Mouse (Mus musculus): ENCODE results near the gene Hcfc1r1. TPM values are rescaled to one million over a fixed set of nuclear protein-coding genes. Genes with fewer than 3 reads are reported as not detected.

Hcfc1r1 gene
- polyA plus RNA-seq (2012; rRNA removed) = 82.1 and 90.1 TPM in 2 replicates

GRCm38 (mm10) chr17:23673424-23674073, at the start of gene Hcfc1r1, which contains the start of gene Thoc6:
Gene Hcfc1r1, plus strand, starts transcription at chr17:23673596.
Gene Thoc6, minus strand, starts transcription at chr17:23673882.

GRCm38 (mm10) chr17:23644613-23645495, 28.5 kb upstream of the Hcfc1r1 start, which contains the start of gene Mmp25:
Gene Mmp25, minus strand, starts transcription at chr17:23645277.

DNA sequence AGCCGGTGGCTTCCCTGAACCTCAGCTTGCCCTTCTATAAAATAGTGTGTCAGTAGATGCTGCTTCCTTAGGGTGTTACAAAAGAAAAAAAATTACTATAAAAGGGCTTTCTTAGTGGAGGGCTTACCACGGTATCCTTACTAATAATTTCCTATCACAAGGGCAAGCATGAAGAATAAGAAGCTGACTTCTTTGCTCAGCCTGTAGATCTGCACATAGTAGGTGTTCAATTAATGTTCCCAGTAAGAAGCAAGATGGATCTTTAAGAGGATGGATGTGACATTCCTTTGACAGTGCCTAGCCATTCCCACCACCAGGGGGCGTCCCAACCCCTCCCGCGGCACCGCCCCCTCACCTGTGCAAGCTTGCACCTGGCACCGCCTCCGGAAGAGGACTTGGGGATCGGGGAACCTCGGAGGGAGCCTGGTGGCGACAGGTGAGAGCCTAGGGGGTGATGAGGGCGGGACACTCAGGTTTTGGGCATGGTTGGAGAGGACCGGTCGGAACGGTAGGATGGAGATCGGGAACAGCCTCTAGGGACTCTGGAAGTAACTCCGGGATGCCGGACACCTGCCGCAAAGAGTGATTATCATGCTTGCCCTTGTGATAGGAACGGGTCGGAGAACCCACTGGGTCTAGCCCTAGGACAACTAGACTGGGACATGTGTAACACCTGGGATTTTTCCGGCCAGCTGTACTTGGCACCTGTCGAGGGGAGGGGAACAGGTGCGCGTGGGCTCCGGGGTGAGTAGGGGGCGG, 13.1 kb upstream of the Hcfc1r1 start, which contains the start of gene Bicdl2:
Gene Bicdl2, plus strand, starts transcription at position 390 of the 759 bp plus-strand sequence.

GRCm38 (mm10) chr17:23677236-23677679, 3.9 kb downstream of the Hcfc1r1 start, which contains the start of gene Tnfrsf12a:
Gene Tnfrsf12a, minus strand, starts transcription at chr17:23677468.

DNA sequence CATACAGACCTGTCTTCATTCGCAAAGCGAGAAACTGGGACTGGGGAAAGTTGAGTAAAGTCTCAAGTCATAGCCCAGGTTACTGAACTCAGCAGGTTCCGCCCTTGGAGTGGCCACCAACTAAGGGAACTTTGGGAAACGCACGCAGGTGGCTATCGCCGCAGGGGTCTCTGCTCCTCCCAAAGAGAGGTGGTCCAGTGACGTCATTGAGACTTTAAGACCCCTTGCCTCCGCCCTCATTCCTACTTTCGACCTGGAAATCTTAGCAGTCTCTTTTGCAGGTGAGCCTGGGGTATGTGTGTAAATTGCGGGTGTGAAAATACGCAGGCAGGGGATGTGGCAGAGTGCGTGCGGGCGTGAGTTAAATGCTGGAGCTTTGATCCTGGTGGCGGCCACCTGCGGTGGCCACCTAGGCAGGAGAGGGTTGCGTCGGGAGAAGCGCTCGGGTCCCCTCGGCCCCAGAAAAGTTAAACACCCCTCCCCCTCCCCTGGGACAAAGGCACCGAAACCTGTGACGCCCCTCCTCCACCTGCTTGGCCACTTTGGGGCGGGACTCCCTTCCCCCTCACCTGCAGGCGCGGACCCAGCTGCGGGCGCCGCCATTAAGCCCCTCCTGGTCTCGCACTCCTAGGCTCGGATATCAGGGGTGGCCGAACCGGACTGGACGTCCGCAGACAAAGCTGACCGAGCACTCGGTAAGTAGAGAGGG, 5.9 kb downstream of the Hcfc1r1 start, which contains the start of gene Cldn6:
Gene Cldn6, plus strand, starts transcription at position 123 of the 709 bp plus-strand sequence.

GRCm38 (mm10) chr17:23683856-23684672, 10.7 kb downstream of the Hcfc1r1 start, which contains the start of gene Cldn9:
Gene Cldn9, minus strand, starts transcription at chr17:23684026.

DNA sequence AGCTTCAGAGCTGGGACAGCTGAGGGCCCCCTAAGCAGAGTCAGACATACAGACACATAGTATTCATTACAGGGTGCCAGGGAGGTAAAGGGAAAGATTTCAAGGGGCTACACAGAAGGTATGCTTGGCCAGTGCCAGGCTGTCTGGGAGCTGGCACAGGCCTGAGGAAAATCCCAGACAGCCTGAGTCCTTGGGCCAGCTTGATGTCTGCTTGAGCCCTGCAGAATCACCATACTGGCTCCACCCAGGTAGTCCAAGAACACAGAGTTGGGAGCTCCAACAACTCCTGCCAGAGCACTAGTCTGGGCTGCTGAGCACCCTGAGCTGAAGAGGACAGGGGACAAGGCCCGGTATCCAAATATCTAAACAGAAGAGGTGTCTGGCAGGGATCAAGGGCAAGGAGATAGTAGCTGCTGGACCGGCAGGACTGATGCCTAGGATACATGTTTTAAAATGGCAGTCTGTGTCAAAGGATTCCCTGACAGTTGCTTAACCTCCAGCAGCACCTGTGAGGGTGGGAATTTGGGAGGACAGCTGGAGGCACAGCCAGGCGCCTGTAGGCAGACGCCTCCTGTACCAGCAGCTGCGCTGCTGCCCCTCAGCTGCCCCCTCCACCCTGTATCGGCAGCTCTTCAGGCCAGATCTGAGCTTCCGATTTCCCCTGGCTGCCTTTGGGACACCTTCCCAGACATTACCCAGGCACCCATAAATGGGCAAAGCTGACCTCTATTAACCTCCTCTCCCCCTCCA, 49.2 kb downstream of the Hcfc1r1 start, which contains the start of gene 1520401A03Rik:
Gene 1520401A03Rik, minus strand, starts transcription at position 408 of the 750 bp plus-strand sequence.

Other genes starting within 250 kb of the Hcfc1r1 start
- not detected in 2 replicates for gene Vmn2r117, start 193.9 kb upstream of the Hcfc1r1 start, polyA plus RNA-seq (2012; rRNA removed)
- gene Zfp213, start 109.4 kb upstream of the Hcfc1r1 start, polyA plus RNA-seq (2012; rRNA removed) = 14.3 and 16.1 TPM in 2 replicates
- 41.5 and 42.5 TPM in 2 replicates for gene Zfp13, start 74.1 kb upstream of the Hcfc1r1 start, polyA plus RNA-seq (2012; rRNA removed)
- gene Zscan10, start 72.7 kb upstream of the Hcfc1r1 start, polyA plus RNA-seq (2012; rRNA removed) = 0.09 and 0.25 TPM in 2 replicates
- 1.3 and 1.7 TPM in 2 replicates for gene Mmp25, start 28.3 kb upstream of the Hcfc1r1 start, polyA plus RNA-seq (2012; rRNA removed)
- gene Bicdl2, start 13.1 kb upstream of the Hcfc1r1 start, polyA plus RNA-seq (2012; rRNA removed) = 0.15 and 0.43 TPM in 2 replicates
- 47.0 and 47.3 TPM in 2 replicates for gene Thoc6, start 286 bp downstream of the Hcfc1r1 start, polyA plus RNA-seq (2012; rRNA removed)
- gene Tnfrsf12a, start 3.9 kb downstream of the Hcfc1r1 start, polyA plus RNA-seq (2012; rRNA removed) = 2.6 and 4.7 TPM in 2 replicates
- gene Cldn6, start 5.7 kb downstream of the Hcfc1r1 start, polyA plus RNA-seq (2012; rRNA removed) = 0.39 and 7.4 TPM in 2 replicates
- gene Cldn9, start 10.4 kb downstream of the Hcfc1r1 start, polyA plus RNA-seq (2012; rRNA removed) = 0.92 and 2.9 TPM in 2 replicates
- gene 1520401A03Rik, start 49.2 kb downstream of the Hcfc1r1 start, polyA plus RNA-seq (2012; rRNA removed) = 0.15 and 0.78 TPM in 2 replicates
- gene Pkmyt1, start 52.7 kb downstream of the Hcfc1r1 start, polyA plus RNA-seq (2012; rRNA removed) = 38.5 and 40.6 TPM in 2 replicates
- gene Paqr4, start 67.3 kb downstream of the Hcfc1r1 start, polyA plus RNA-seq (2012; rRNA removed) = 23.6 and 25.2 TPM in 2 replicates
- gene Kremen2, start 72.2 kb downstream of the Hcfc1r1 start, polyA plus RNA-seq (2012; rRNA removed) = 1.1 and 6.0 TPM in 2 replicates
- 97.4 and 99.1 TPM in 2 replicates for gene Flywch1, start 98.0 kb downstream of the Hcfc1r1 start, polyA plus RNA-seq (2012; rRNA removed)
- gene Flywch2, start 112.5 kb downstream of the Hcfc1r1 start, polyA plus RNA-seq (2012; rRNA removed) = 44.8 and 54.5 TPM in 2 replicates
- 634 and 697 TPM in 2 replicates for gene Srrm2, start 116.9 kb downstream of the Hcfc1r1 start, polyA plus RNA-seq (2012; rRNA removed)
- 905 and 997 TPM in 2 replicates for gene Elob, start 155.5 kb downstream of the Hcfc1r1 start, polyA plus RNA-seq (2012; rRNA removed)
- 0.31 and 0.74 TPM in 2 replicates for gene Prss33, start 162.5 kb downstream of the Hcfc1r1 start, polyA plus RNA-seq (2012; rRNA removed)
- gene Prss32, start 170.3 kb downstream of the Hcfc1r1 start, polyA plus RNA-seq (2012; rRNA removed) = 0.10 and 0.16 TPM in 2 replicates
- 1.9 TPM in 2 replicates for gene Prss41, start 170.6 kb downstream of the Hcfc1r1 start, polyA plus RNA-seq (2012; rRNA removed)
- gene Prss21, start 194.5 kb downstream of the Hcfc1r1 start, polyA plus RNA-seq (2012; rRNA removed) = not detected in 2 replicates
- 0.23 TPM in 1 of 2 replicates, not detected in the other for gene Dcpp1, start 207.3 kb downstream of the Hcfc1r1 start, polyA plus RNA-seq (2012; rRNA removed)
- not detected in 2 replicates for gene Dcpp2, start 207.3 kb downstream of the Hcfc1r1 start, polyA plus RNA-seq (2012; rRNA removed)
- 0.33 TPM in 1 of 2 replicates, not detected in the other for gene Dcpp3, start 243.9 kb downstream of the Hcfc1r1 start, polyA plus RNA-seq (2012; rRNA removed)

Data from central nervous system, embryonic 14 days (tissue).